In the genomic region with DNA sequence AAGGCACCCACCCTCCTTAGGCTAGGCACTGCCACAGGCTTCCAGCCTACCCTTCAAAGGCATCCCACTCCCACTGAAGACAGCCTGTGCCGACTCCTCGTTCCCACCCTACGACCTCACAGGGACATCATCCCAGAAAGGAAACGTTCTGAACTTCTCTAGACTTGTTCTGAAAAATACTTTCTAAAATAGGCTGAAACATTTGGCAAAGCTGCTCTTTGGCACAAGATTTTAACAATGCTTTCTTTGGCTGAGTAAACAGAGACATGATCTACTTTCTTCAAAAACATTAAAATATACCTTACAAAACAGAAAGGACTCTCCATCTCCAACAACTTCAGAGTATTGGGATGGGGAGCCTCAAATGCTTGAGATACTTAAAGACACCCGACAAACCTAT, we compare ENCODE assay signal across 10 mouse cellular contexts. TPM values are rescaled to one million over a fixed set of nuclear protein-coding genes. Genes with fewer than 3 reads are reported as not detected.
"Had no signal": no experiment of that assay in that cellular context is flagged by ENCODE, and none has a peak within 500 bp of the region (broad histone marks: within the 10 kb centered on the region; RNA-seq: fewer than 3 reads in every experiment).

No protein-coding gene starts in this region.

- H3K9ac ChIP-seq: liver, embryonic 15.5 days; midbrain, embryonic 13.5 days; stomach, embryonic 15.5 days had no signal

- H3K9me3 ChIP-seq: limb, embryonic 10.5 days; liver, embryonic 15.5 days; midbrain, embryonic 13.5 days; stomach, embryonic 15.5 days had no signal

- H3K4me3 ChIP-seq: limb, embryonic 10.5 days; liver, embryonic 15.5 days; midbrain, embryonic 13.5 days; stomach, embryonic 15.5 days had no signal

- DNase-seq: lung, adult 2 months; lung, postnatal 36 days; right cerebral cortex, postnatal 14 days had no signal

- H3K4me1 ChIP-seq: limb, embryonic 10.5 days; midbrain, embryonic 13.5 days; stomach, embryonic 15.5 days had no signal

- ATAC-seq: lung, postnatal 0 days; midbrain, embryonic 13.5 days had no signal

- H3K27me3 ChIP-seq: liver, embryonic 15.5 days; midbrain, embryonic 13.5 days; stomach, embryonic 15.5 days had no signal

- H3K27ac ChIP-seq: limb, embryonic 10.5 days; liver, embryonic 15.5 days; midbrain, embryonic 13.5 days; stomach, embryonic 15.5 days had no signal

- H3K4me2 ChIP-seq: liver, embryonic 11.5 days; liver, embryonic 15.5 days; midbrain, embryonic 13.5 days; stomach, embryonic 15.5 days had no signal

RNA-seq across cellular contexts. Expression of a gene that starts 25.3 kb away (rescaled TPM):
- total RNA-seq: megakaryocyte progenitor cell, adult 5-6 weeks had no signal
